Mouse (Mus musculus): ENCODE data around the gene Iqgap2. TPM values are rescaled to one million over a fixed set of nuclear protein-coding genes. Genes with fewer than 3 reads are reported as not detected.
A peak's percentile ranks its signal among the peaks of the same experiment; 100 is the strongest.

Iqgap2 gene
- total and polyA plus RNA-seq, 3 experiments, result 0.08 to 0.14 (median 0.11) TPM

DNA sequence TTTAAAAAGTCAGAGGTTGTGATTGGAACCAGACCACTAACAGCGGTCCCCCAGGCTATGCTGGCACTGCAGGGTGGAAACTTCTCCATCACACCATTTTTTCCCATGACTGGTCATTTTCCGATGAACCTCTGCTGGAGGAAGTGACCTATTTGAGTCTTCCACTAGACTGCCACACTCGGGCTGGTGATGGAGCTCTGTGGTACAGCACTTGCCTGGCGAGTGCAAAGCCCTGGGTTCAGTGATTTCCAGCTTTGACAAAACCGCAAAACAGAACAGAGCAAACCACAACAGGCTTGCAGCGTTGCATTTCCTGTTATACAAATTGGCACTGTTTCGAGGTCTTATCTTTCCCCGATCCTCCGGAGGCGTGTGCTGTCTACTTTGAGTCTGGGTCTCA, 298.9 kb downstream of the Iqgap2 start:
- peaks cover 0 to 12% of the 10 kb centered on the region in 2 experiments; a peak in 3 of 4 replicates for H3K4me1 ChIP-seq (ENCODE audit: control insufficient read depth in 1 of 2, insufficient read depth in 2 of 2)
- H3K4me2 ChIP-seq (ENCODE audit: insufficient read depth, low read depth, poor library complexity, severe bottlenecking), result peak overlapping the region; percentile 42
- H3K9ac ChIP-seq (ENCODE audit: insufficient read depth, low read depth), result no peak overlapping the region
- no peaks in the 10 kb centered on the region for H3K36me3 ChIP-seq (replicated peaks in 1 of 2; ENCODE audit: control insufficient read depth in 1 of 2, insufficient read depth in 1 of 2, low read length in 1 of 2)
- dilution Hi-C loops (cut with MboI; ENCODE audit: extremely low pct_ligation_motif_present, extremely low pct_unique_long_range_greater_than_20kb, low sequenced_read_pairs) (no loop called here), in situ Hi-C loops (cut with MboI; ENCODE audit: low pct_ligation_motif_present, low pct_unique_long_range_greater_than_20kb, low sequenced_read_pairs) (no loop called here)
- peak; percentile 89 for DNase-seq (ENCODE audit: extremely low read depth)
- no peaks in the 10 kb centered on the region for H3K9me3 ChIP-seq (replicated peaks; ENCODE audit: low read length)
- H3K79me2 ChIP-seq (replicated peaks; ENCODE audit: control insufficient read depth, extremely low read depth, insufficient read depth, poor library complexity, severe bottlenecking), result no peaks in the 10 kb centered on the region
- H3K27ac ChIP-seq (ENCODE audit: insufficient read depth, low read depth), result no peak overlapping the region
- peaks cover 13% of the 10 kb centered on the region for H3K27me3 ChIP-seq (replicated peaks)
- TF ChIP-seq MEF2A (IDR thresholded peaks at IDR 0.05; ENCODE audit: borderline replicate concordance, low read depth, low read length), result peak; percentile 58
- TF ChIP-seq MYC (IDR thresholded peaks at IDR 0.05; ENCODE audit: low read depth, low read length), result peak; percentile 53; the same call in 1 of the 2 replicates
- TF ChIP-seq USF1 (IDR thresholded peaks at IDR 0.05; ENCODE audit: low read depth, low read length), result no peak
- TF ChIP-seq SIN3A (IDR thresholded peaks at IDR 0.05; ENCODE audit: low read length), result 0 out of 2 replicates have a peak, but pooled peaks have one; percentile 38
- TF ChIP-seq RAD21 (IDR thresholded peaks at IDR 0.05; ENCODE audit: low read depth, low read length), result no peak
- TF ChIP-seq IRF4 (IDR thresholded peaks at IDR 0.05; ENCODE audit: low read depth, low read length), result peak; percentile 80
- TF ChIP-seq MAFK (IDR thresholded peaks at IDR 0.05; ENCODE audit: insufficient replicate concordance, low read length), result peak; percentile 61
- TF ChIP-seq BHLHE40 (IDR thresholded peaks at IDR 0.05; ENCODE audit: low read depth, low read length), result peak; percentile 95
- TF ChIP-seq JUND (conservative IDR thresholded peaks at IDR 0.05; ENCODE audit: low read depth, low read length), result peak; percentile 46; the same call in 1 of the 2 replicates
- TF ChIP-seq JUN (IDR thresholded peaks at IDR 0.05; ENCODE audit: insufficient read depth, low read depth, low read length), result peak; percentile 49; the same call in 1 of the 2 replicates
- TF ChIP-seq MAX (IDR thresholded peaks at IDR 0.05; ENCODE audit: low read length), result peak; percentile 54; the same call in 1 of the 2 replicates
- TF ChIP-seq CHD2 (IDR thresholded peaks at IDR 0.05; ENCODE audit: low read length), result peak; percentile 36; the same call in 1 of the 2 replicates
- peak; percentile 75 for TF ChIP-seq ETS1 (conservative IDR thresholded peaks at IDR 0.05; ENCODE audit: low read depth, low read length)
- TF ChIP-seq HCFC1 (IDR thresholded peaks at IDR 0.05; ENCODE audit: low read depth, low read length), result no peak
- no peak for TF ChIP-seq POLR2A (IDR thresholded peaks at IDR 0.05; ENCODE audit: low read depth, low read length)
- TF ChIP-seq TCF12 (IDR thresholded peaks at IDR 0.05; ENCODE audit: low read depth, low read length), result peak; percentile 31; the same call in 1 of the 2 replicates
- no peak for TF ChIP-seq GABPA (IDR thresholded peaks at IDR 0.05; ENCODE audit: insufficient replicate concordance, low read depth, low read length)
- TF ChIP-seq UBTF (IDR thresholded peaks at IDR 0.05; ENCODE audit: low read depth, low read length), result no peak
- peak; percentile 86 for TF ChIP-seq EP300 (IDR thresholded peaks at IDR 0.05; ENCODE audit: low read length)
- peak; percentile 80 for TF ChIP-seq RCOR1 (conservative IDR thresholded peaks at IDR 0.05; ENCODE audit: low read depth, low read length)
- H3K4me3 ChIP-seq (replicated peaks in 1 of 3; ENCODE audit: low read depth in 2 of 3, low read length in 2 of 3, poor library complexity in 1 of 3), result no peak overlapping the region

- Histone ChIP-seq H3K27me3 (replicated peaks) (peaks cover 16% of the 10 kb centered on the region), H3K79me2 (replicated peaks; ENCODE audit: control insufficient read depth, extremely low read depth, insufficient read depth, poor library complexity, severe bottlenecking) (no peaks in the 10 kb centered on the region), H3K4me2 (ENCODE audit: insufficient read depth, low read depth, poor library complexity, severe bottlenecking) (no peak overlapping the region), H3K9ac (ENCODE audit: insufficient read depth, low read depth) (no peak overlapping the region), H3K36me3 (replicated peaks in 1 of 2; ENCODE audit: control insufficient read depth in 1 of 2, insufficient read depth in 1 of 2, low read length in 1 of 2) (no peaks in the 10 kb centered on the region), H3K27ac (ENCODE audit: insufficient read depth, low read depth) (no peak overlapping the region), H3K9me3 (replicated peaks; ENCODE audit: low read length) (no peaks in the 10 kb centered on the region), H3K4me3 (replicated peaks in 1 of 3; ENCODE audit: low read depth in 2 of 3, low read length in 2 of 3, poor library complexity in 1 of 3) (no peak overlapping the region), H3K4me1 (ENCODE audit: control insufficient read depth in 1 of 2, insufficient read depth in 2 of 2) (peaks cover 0 to 12% of the 10 kb centered on the region in 2 experiments; a peak in 3 of 4 replicates)
- no peak for DNase-seq (ENCODE audit: extremely low read depth)
- in situ Hi-C loops (cut with MboI; ENCODE audit: low pct_ligation_motif_present, low pct_unique_long_range_greater_than_20kb, low sequenced_read_pairs) (no loop called here), dilution Hi-C loops (cut with MboI; ENCODE audit: extremely low pct_ligation_motif_present, extremely low pct_unique_long_range_greater_than_20kb, low sequenced_read_pairs) (no loop called here)
- no peak for TF ChIP-seq GABPA (IDR thresholded peaks at IDR 0.05; ENCODE audit: insufficient replicate concordance, low read depth, low read length)
- TF ChIP-seq ZNF384 (IDR thresholded peaks at IDR 0.05; ENCODE audit: low read depth, low read length), result no peak
- TF ChIP-seq BHLHE40 (IDR thresholded peaks at IDR 0.05; ENCODE audit: low read depth, low read length), result no peak
- no peak for TF ChIP-seq PAX5 (IDR thresholded peaks at IDR 0.05; ENCODE audit: low read length)
- TF ChIP-seq KAT2A (IDR thresholded peaks at IDR 0.05; ENCODE audit: insufficient replicate concordance, low read length), result no peak
- TF ChIP-seq EP300 (IDR thresholded peaks at IDR 0.05; ENCODE audit: low read length), result no peak
- TF ChIP-seq UBTF (IDR thresholded peaks at IDR 0.05; ENCODE audit: low read depth, low read length), result no peak
These were observed 300.1 kb downstream of the Iqgap2 start for GRCm38 (mm10) chr13:95591606-95592005.
